Mouse (Mus musculus) embryonic facial prominence, embryonic 14.5 days (tissue): ENCODE measurements around the gene Alx3. TPM values are rescaled to one million over a fixed set of nuclear protein-coding genes. Genes with fewer than 3 reads are reported as not detected.
"Not testable (repeated sequence)": the region's sequence is repeated elsewhere in the genome, so short reads cannot be mapped to it uniquely, and the experiment has no call there.

ENCODE experiments used
- ATAC-seq: fragments of 200-750 bp; cut with Nextera tagmentation; 2 replicates; pipeline ENCODE4 v1.8.0; 2017; ENCODE audit warnings: low read depth, moderate number of reproducible peaks, moderate TSS enrichment
- DNase-seq: peaks from one replicate; pipeline ENCODE4 v3.0.0-alpha.2; 2015; ENCODE audit warnings: low spot score
- H3K27ac ChIP-seq: fragments of 300-500 bp; sonication (generic); replicated peaks from 2 replicates; pipeline ENCODE4 v1.5.1; 2014; ENCODE audit warnings: low read depth, mild to moderate bottlenecking, low read length, moderate library complexity
- H3K27me3 ChIP-seq: fragments of 300-500 bp; sonication (generic); replicated peaks from 2 replicates; pipeline ENCODE4 v1.6.1; 2014; ENCODE audit warnings: low read length; ENCODE audit not compliant: control insufficient read depth, insufficient read depth
- H3K36me3 ChIP-seq: fragments of 300-500 bp; sonication (generic); 2 replicates; pipeline ENCODE4 v1.6.1; 2014; ENCODE audit warnings: low read length, mixed read lengths; ENCODE audit not compliant: control insufficient read depth, insufficient read depth
- H3K4me1 ChIP-seq: fragments of 300-500 bp; sonication (generic); 2 replicates; pipeline ENCODE4 v1.6.1; 2014; ENCODE audit warnings: antibody characterized with exemption, low read length; ENCODE audit not compliant: control insufficient read depth, insufficient read depth
- H3K4me2 ChIP-seq: fragments of 300-500 bp; sonication (generic); 2 replicates; pipeline ENCODE4 v1.6.1; 2014; ENCODE audit warnings: low read depth, mild to moderate bottlenecking, low read length, moderate library complexity, mixed read lengths
- H3K4me3 ChIP-seq: fragments of 300-500 bp; sonication (generic); 2 replicates; pipeline ENCODE4 v1.5.1; 2014; ENCODE audit warnings: low read depth, mild to moderate bottlenecking, low read length
- H3K9ac ChIP-seq: fragments of 300-500 bp; sonication (generic); 2 replicates; pipeline ENCODE4 v1.6.1; 2014; ENCODE audit warnings: low read depth, mild to moderate bottlenecking, low read length, moderate library complexity, mixed read lengths
- H3K9me3 ChIP-seq: fragments of 300-500 bp; sonication (generic); 2 replicates; pipeline ENCODE4 v1.6.1; 2016; ENCODE audit warnings: low read length; ENCODE audit not compliant: control insufficient read depth
- WGBS: fragments of 180-500 bp; shearing (Covaris S2); extraction: QIAGEN DNeasy Blood & Tissue Kit; methylation state at CpG from one replicate; pipeline ENCODE4 v1.1.7; 2014; 5-methylcytosine and 5-hydroxymethylcytosine counted together
- polyA plus RNA-seq: library from polyadenylated mRNA; unstranded; fragments of >200 nt; fragmentation: Nextera tagmentation; extraction: Ambion mirVana; gene quantifications from 2 replicates; pipeline ENCODE4 v1.2.1, GENCODE M21; 2014

The Alx3 gene
- polyA plus RNA-seq, 1 experiment from 2014 or later = 9.2 TPM

DNA sequence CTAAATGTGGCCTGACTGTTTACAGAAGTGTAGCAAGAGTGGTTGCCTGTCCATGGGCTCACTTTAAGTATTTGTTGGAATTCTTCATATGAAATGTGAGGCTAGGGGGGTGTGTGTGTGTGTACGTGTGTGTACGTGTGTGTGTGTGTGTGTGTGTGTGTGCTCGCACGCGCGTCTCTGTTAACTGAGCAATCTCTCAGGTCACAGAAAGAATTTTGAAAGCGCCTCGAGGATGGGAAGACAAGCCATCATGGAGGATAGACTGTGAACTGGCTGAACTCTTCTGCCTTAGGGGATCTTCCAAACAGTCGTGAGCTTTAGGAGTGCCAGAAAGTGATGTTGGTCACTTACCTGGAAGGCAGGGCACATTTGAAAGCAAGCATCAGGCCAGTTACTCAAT lies 39.1 kb downstream of the Alx3 start:
- Histone ChIP-seq H3K36me3 (0 out of 2 replicates have a peak, but pooled peaks cover 4% of the 10 kb centered on the region), H3K4me1 (peaks cover 6% of the 10 kb centered on the region), H3K27ac (no peak overlapping the region), H3K4me2 (no peak overlapping the region), H3K9ac (no peak overlapping the region), H3K9me3 (no peaks in the 10 kb centered on the region), H3K27me3 (no peaks in the 10 kb centered on the region), H3K4me3 (no peak overlapping the region)
- ATAC-seq (no peak), DNase-seq (no peak)
- 89% methylated on average over 9 of the region's 9 CpGs for WGBS

DNA sequence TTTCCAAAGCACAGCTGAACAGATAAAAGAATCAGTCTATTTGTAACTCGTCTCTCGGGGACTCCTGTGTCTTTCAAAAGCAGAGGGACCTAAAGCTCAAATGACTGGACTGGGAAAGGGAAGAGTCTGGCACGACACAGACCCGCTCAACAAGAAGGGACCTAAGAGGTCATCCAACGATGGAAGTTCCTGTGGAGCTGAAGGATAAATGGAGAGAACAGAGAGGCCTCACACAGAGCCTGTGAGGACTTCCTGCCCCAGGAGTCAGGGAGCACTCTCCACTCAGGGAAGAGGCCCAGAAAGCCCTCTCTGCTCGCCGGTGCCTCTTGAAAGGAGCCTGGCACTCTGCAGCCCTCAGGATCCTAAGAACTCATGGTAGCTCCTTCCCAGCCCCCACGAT lies 41.0 kb downstream of the Alx3 start:
- Histone ChIP-seq H3K9ac (no peak overlapping the region), H3K9me3 (no peaks in the 10 kb centered on the region), H3K4me3 (no peak overlapping the region), H3K4me1 (no peaks in the 10 kb centered on the region), H3K4me2 (no peak overlapping the region), H3K27ac (no peak overlapping the region), H3K36me3 (no peaks in the 10 kb centered on the region), H3K27me3 (no peaks in the 10 kb centered on the region)
- 44% methylated on average over 8 of the region's 8 CpGs for WGBS
- DNase-seq (no peak), ATAC-seq (no peak)

DNA sequence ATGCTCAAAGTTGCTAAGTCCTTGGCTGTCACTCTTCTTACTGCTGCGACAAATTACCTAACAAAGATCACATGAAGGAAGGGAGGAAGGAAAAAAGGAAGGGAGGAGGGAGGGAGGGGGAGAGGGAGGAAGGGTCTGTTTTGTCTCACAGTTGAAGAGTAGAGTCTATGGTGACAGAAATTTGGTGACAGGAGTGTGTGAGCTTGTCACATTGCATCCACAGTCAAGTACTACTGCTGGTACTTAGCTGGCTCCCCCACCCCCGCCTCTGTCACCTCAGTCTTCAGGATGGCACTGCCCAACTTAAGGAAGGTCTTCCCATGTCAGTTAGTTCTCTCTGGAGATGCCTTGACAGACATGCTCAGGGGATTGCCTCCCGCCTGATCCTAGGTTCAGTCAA lies 41.4 kb downstream of the Alx3 start:
- Histone ChIP-seq H3K9me3 (no peaks in the 10 kb centered on the region), H3K4me3 (no peak overlapping the region), H3K27me3 (no peaks in the 10 kb centered on the region), H3K4me1 (no peaks in the 10 kb centered on the region), H3K27ac (no peak overlapping the region), H3K4me2 (no peak overlapping the region), H3K36me3 (no peaks in the 10 kb centered on the region), H3K9ac (no peak overlapping the region)
- 74% methylated on average over 3 of the region's 3 CpGs for WGBS
- DNase-seq (no peak), ATAC-seq (no peak)

DNA sequence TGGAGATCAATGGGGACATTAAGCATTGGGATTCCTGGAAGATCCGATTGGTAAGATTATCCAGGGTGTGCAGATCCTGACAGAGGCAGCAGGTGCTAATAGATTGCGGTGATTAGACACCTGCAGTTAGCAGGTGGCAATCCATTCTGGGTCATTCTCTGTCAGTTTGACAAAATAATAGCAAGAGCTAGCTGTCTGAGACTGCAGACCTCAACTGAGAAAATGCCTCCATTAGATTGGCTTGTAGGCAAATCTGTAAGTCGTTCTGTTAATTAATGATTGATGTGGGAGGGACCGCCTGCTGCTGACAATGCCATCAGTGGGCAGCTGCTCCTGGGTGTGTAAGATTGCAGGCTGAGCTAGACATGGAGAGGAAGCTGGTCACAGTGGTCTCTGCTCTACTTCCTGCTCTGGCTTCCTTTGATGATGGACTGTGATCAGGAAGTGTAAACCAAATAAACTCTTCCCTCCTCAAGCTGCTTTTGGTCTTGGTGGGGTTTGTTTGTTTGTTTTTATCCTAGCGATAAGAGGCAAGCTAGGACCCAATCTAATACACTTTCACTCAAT lies 42.9 kb downstream of the Alx3 start:
- DNase-seq (no peak), ATAC-seq (no peak)
- Histone ChIP-seq H3K4me1 (no peaks in the 10 kb centered on the region), H3K27me3 (no peaks in the 10 kb centered on the region), H3K36me3 (no peaks in the 10 kb centered on the region), H3K4me3 (no peak overlapping the region), H3K9me3 (no peaks in the 10 kb centered on the region), H3K9ac (no peak overlapping the region), H3K4me2 (no peak overlapping the region), H3K27ac (no peak overlapping the region)
- WGBS = 64% methylated on average over 5 of the region's 5 CpGs

DNA sequence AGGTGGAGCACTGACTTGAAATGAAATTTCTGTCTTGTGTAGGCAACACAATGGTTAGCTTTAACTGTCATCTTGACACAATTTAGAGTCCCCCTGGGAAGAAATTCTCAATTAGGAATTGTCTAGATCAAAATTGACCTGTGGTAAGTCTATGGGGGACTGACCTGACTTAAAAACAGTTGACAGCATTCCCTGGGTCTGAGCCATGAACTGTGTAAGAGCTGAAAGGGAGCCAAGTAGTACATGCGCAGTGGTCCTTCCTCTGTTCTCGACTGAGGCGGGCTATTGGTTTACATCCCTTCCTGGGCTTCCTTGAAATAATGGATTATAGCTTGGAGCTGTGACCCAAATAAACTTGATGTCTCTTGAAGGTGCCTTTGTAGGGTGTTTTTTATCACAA lies 52.1 kb downstream of the Alx3 start:
- no peaks in the 10 kb centered on the region for H3K4me1 ChIP-seq
- H3K9ac ChIP-seq = no peak overlapping the region
- WGBS = 78% methylated on average over 3 of the region's 3 CpGs
- H3K36me3 ChIP-seq = no peaks in the 10 kb centered on the region
- no peak overlapping the region for H3K4me2 ChIP-seq
- ATAC-seq (no peak), DNase-seq (no peak)
- H3K9me3 ChIP-seq = no peaks in the 10 kb centered on the region
- no peak overlapping the region for H3K27ac ChIP-seq
- H3K27me3 ChIP-seq = no peaks in the 10 kb centered on the region
- H3K4me3 ChIP-seq = no peak overlapping the region

DNA sequence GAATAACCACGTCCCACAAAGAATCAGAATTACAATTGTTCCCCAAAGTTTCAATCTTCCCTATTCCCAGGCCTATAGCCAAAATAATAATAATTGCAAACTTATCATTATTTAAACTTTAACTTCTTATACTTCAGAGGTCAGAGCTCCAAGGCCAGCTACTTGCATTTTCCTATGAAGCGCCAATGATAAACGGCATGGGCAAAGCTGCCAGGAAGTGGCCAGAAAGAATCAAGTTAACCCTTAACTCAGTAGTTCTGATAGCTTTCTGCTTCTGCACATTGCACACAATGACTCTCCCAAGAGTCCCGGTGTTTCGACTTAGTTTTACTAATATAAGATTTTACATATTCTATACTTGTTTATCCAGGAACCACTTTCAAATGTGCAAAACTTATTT lies 55.4 kb downstream of the Alx3 start:
- 64% methylated on average over 5 of the region's 5 CpGs for WGBS
- H3K4me1 ChIP-seq, H3K9me3 ChIP-seq, H3K4me2 ChIP-seq, H3K9ac ChIP-seq, ATAC-seq, H3K27me3 ChIP-seq, H3K4me3 ChIP-seq, H3K36me3 ChIP-seq, H3K27ac ChIP-seq, DNase-seq: not testable (repeated sequence)

DNA sequence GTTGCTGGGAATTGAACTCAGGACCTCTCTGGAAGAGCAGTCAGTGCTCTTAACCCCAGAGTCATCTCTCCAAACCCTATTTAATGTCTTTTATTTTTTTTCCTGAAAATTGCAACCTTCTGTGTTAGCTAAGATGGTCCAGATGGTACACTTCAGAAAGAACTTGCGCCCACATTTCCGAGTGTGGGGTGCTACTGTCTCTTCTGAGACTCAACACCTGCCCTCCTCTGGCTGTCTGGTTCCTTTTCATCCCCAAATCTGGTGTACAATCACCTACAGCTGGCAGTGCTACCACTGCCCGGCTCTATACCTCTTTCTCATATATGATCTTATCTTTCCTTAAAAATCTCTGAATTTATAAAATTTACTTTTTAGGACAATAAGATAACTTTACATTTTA lies 58.1 kb downstream of the Alx3 start:
- Histone ChIP-seq H3K27ac (no peak overlapping the region), H3K4me3 (no peak overlapping the region), H3K27me3 (no peaks in the 10 kb centered on the region), H3K9me3 (no peaks in the 10 kb centered on the region), H3K36me3 (0 out of 2 replicates have a peak, but pooled peaks cover 3% of the 10 kb centered on the region), H3K9ac (no peak overlapping the region), H3K4me1 (no peaks in the 10 kb centered on the region), H3K4me2 (no peak overlapping the region)
- DNase-seq (no peak), ATAC-seq (no peak)
- WGBS = 84% methylated on average over 3 of the region's 3 CpGs

DNA sequence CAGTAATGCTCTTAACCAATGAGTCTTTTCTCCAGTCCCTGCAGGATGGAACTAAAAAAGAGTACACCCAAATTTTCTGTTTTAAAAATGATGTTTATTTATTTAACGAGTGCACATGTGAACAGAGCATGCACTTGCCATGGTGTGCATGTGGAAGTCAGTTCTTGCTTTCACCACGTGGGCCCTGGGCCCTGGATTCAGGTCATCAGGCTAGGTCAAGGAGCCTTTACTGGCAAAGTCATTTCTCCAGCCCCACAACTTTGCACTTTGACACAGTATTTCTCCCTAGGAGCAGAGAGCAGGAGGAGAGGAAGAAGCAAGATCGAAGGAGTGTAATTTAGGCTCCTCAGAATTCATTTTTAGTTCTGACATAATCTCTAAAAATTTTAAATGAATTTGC lies 60.0 kb downstream of the Alx3 start:
- DNase-seq (no peak), ATAC-seq (no peak)
- Histone ChIP-seq H3K9ac (no peak overlapping the region), H3K4me3 (no peak overlapping the region), H3K27ac (no peak overlapping the region), H3K27me3 (no peaks in the 10 kb centered on the region), H3K4me1 (no peaks in the 10 kb centered on the region), H3K36me3 (peaks cover 14% of the 10 kb centered on the region), H3K9me3 (no peaks in the 10 kb centered on the region), H3K4me2 (no peak overlapping the region)
- WGBS = 74% methylated on average over 3 of the region's 3 CpGs
